Mouse (Mus musculus) kidney, adult 2 months (tissue): ENCODE data around the gene Tktl1. TPM values are rescaled to one million over a fixed set of nuclear protein-coding genes. Genes with fewer than 3 reads are reported as not detected.
A peak's percentile ranks its signal among the peaks of the same experiment; 100 is the strongest.

Source experiments
- DNase-seq: peaks from one replicate; pipeline ENCODE4 v3.0.0; 2021
- H3K27ac ChIP-seq: fragments of 200-500 bp; 2 replicates; pipeline ENCODE4 v1.5.1; 2012; ENCODE audit warnings: low read depth, low read length, control low read depth, inconsistent platforms; ENCODE audit not compliant: insufficient read depth
- H3K27me3 ChIP-seq: fragments of 200-500 bp; replicated peaks from 2 replicates; pipeline ENCODE4 v1.6.1; 2012; ENCODE audit warnings: mild to moderate bottlenecking, moderate library complexity, low read length, inconsistent platforms; ENCODE audit not compliant: control insufficient read depth, insufficient read depth
- H3K36me3 ChIP-seq: fragments of 200-500 bp; 2 replicates; pipeline ENCODE4 v1.6.1; 2012; ENCODE audit warnings: mild to moderate bottlenecking, moderate library complexity, low read length, inconsistent platforms; ENCODE audit not compliant: control insufficient read depth, insufficient read depth
- H3K4me1 ChIP-seq: fragments of 200-500 bp; 2 replicates; pipeline ENCODE4 v1.6.1; 2011; ENCODE audit warnings: low read length; ENCODE audit not compliant: control insufficient read depth, insufficient read depth
- H3K4me3 ChIP-seq: fragments of 200-500 bp; 2 replicates; pipeline ENCODE4 v1.5.1; 2011; ENCODE audit warnings: mild to moderate bottlenecking, low read depth, low read length, control low read depth; ENCODE audit not compliant: insufficient read depth
- CTCF ChIP-seq: fragments of 200-500 bp; conservative IDR thresholded peaks from 2 replicates; pipeline ENCODE4 v1.5.1; 2011; ENCODE audit warnings: low read depth, mild to moderate bottlenecking, control low read depth, low read length, moderate library complexity, mixed read lengths; ENCODE audit not compliant: insufficient read depth, insufficient read length
- POLR2A ChIP-seq: fragments of 200-500 bp; IDR thresholded peaks from one replicate; pipeline ENCODE4 v1.6.1; 2011; ENCODE audit warnings: low read depth, low read length, control low read depth
- WGBS: fragments of 180-500 bp; shearing (Covaris S2); methylation state at CpG from one replicate; pipeline ENCODE4 v1.1.7; 2018; 5-methylcytosine and 5-hydroxymethylcytosine counted together
- polyA plus RNA-seq: library from polyadenylated mRNA; depleted of rRNA; stranded (reverse); fragments of >200 nt; gene quantifications from 2 replicates; pipeline ENCODE4 v1.2.3, GENCODE M21; 2012; rRNA removed

The Tktl1 gene
- polyA plus RNA-seq, 1 experiment = not detected

- TF ChIP-seq CTCF (0 out of 2 replicates have a peak, but pooled peaks have one; percentile 4), POLR2A (peak; percentile 83)
- Histone ChIP-seq H3K4me1 (peaks cover 3% of the 10 kb centered on the region), H3K36me3 (no peaks in the 10 kb centered on the region), H3K4me3 (peak overlapping the region; percentile 71), H3K27me3 (no peaks in the 10 kb centered on the region), H3K27ac (peak overlapping the region; percentile 81)
- WGBS = under 1% methylated on average over 37 of the region's 38 CpGs
- peak; percentile 94 for DNase-seq
Measured at GRCm38 (mm10) chrX:74246213-74246681, 69.2 kb downstream of the Tktl1 start.

DNA sequence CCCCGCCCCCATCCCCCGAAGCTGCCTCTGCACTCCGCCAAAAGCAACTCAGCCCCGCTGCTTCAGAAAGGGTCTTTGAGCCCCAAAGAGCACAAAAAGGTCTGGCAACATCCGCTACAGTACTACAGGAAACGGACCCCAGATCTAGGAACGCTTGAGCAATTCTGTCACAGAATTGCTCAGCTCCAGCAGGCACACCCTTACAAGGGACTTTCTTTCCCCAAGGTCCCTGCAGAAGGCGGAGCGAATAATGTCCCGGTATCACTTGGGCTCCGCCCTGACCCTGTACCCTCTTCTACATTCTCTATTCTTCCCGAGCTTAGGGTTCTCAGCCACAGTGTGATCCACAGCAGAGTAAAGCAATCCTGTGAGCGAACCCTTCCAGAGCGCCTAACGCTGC lies 69.6 kb downstream of the Tktl1 start:
- no peaks in the 10 kb centered on the region for H3K27me3 ChIP-seq

GRCm38 (mm10) chrX:74248651-74249050 lies 71.6 kb downstream of the Tktl1 start:
- no peak for TF ChIP-seq POLR2A
- TF ChIP-seq CTCF = peak; percentile 59
- Histone ChIP-seq H3K4me1 (peaks cover 3% of the 10 kb centered on the region), H3K4me3 (peak overlapping the region; percentile 59), H3K27me3 (no peaks in the 10 kb centered on the region), H3K36me3 (no peaks in the 10 kb centered on the region), H3K27ac (peak overlapping the region; percentile 15; the same call in 1 of the 2 replicates)
- WGBS = 3% methylated on average over 3 of the region's 3 CpGs
- peak; percentile 63 for DNase-seq

More for the DNA sequence above, 69.6 kb downstream of the Tktl1 start:
- peaks cover 3% of the 10 kb centered on the region for H3K4me1 ChIP-seq
- WGBS = 1% methylated on average over 15 of the region's 15 CpGs
- peak overlapping the region; percentile 71 for H3K4me3 ChIP-seq
- no peak for DNase-seq
- no peak for TF ChIP-seq POLR2A
- no peak for TF ChIP-seq CTCF
- H3K27ac ChIP-seq = peak overlapping the region; percentile 91
- H3K36me3 ChIP-seq = no peaks in the 10 kb centered on the region

DNA sequence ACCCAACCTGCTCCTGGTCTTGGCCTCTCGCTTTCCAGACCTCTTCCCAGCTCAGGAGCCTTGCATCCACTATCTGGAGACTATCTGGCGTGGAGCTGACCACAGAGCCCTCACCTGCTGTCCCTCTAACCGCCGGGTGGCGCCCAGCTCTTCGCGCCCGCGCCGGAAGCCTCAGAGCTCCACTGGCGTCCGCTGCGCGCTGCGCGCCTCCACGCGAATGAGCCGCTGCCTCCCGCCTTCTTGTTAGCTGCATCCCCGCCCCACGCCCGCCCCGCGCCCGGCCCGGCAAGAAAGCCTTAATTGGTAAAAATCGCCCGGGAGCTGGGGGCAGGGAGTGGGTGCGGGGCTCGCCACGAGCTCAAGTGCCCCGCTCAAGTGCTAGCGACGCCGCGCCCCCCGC lies 72.6 kb downstream of the Tktl1 start, which contains the start of gene Flna:
Flna (minus strand) TSS at position 206 of the 400 bp plus-strand sequence.
- TF ChIP-seq POLR2A (no peak), CTCF (peak; percentile 37)
- H3K27ac ChIP-seq = peak within 1 kb of the TSS; percentile 20; the same call in 1 of the 2 replicates
- H3K36me3 ChIP-seq = no peaks in the 10 kb centered on the region
- WGBS = 1% methylated on average over 27 of the region's 38 CpGs
- peak within 1 kb of the TSS; percentile 59 for H3K4me3 ChIP-seq
- peaks cover 3% of the 10 kb centered on the region for H3K4me1 ChIP-seq
- H3K27me3 ChIP-seq = no peaks in the 10 kb centered on the region
- peak; percentile 72 for DNase-seq

- Histone ChIP-seq H3K36me3 (no peaks in the 10 kb centered on the region), H3K4me1 (peaks cover 5% of the 10 kb centered on the region), H3K27me3 (no peaks in the 10 kb centered on the region), H3K27ac (peak within 1 kb of the TSS; percentile 66), H3K4me3 (peak within 1 kb of the TSS; percentile 81)
- TF ChIP-seq CTCF (no peak), POLR2A (no peak)
- 10% methylated on average over 39 of the region's 39 CpGs for WGBS
- peak; percentile 97 for DNase-seq
Measured at GRCm38 (mm10) chrX:74254153-74254887, 77.3 kb downstream of the Tktl1 start, which contains the start of gene Emd. Gene Emd, plus strand, starts transcription at chrX:74254687.

GRCm38 (mm10) chrX:74254888-74255565 lies 78.0 kb downstream of the Tktl1 start:
- peak overlapping the region; percentile 66 for H3K27ac ChIP-seq
- no peaks in the 10 kb centered on the region for H3K36me3 ChIP-seq
- 3% methylated on average over 31 of the region's 31 CpGs for WGBS
- H3K27me3 ChIP-seq = no peaks in the 10 kb centered on the region
- TF ChIP-seq CTCF (no peak), POLR2A (no peak)
- H3K4me1 ChIP-seq = peaks cover 4% of the 10 kb centered on the region; the same call in 1 of the 2 replicates
- DNase-seq = no peak
- peak overlapping the region; percentile 81 for H3K4me3 ChIP-seq

GRCm38 (mm10) chrX:74257746-74258145 lies 80.7 kb downstream of the Tktl1 start:
- H3K36me3 ChIP-seq = no peaks in the 10 kb centered on the region
- WGBS = 92% methylated on average over 3 of the region's 3 CpGs
- DNase-seq = no peak
- no peak overlapping the region for H3K27ac ChIP-seq
- no peak for TF ChIP-seq CTCF
- TF ChIP-seq POLR2A = no peak
- H3K4me1 ChIP-seq = peaks cover 4% of the 10 kb centered on the region; the same call in 1 of the 2 replicates
- no peaks in the 10 kb centered on the region for H3K27me3 ChIP-seq
- no peak overlapping the region for H3K4me3 ChIP-seq

Other genes starting within 250 kb of the Tktl1 start
- gene Renbp, start 246.4 kb upstream of the Tktl1 start, polyA plus RNA-seq = 125 and 144 TPM in 2 replicates
- 34.3 and 37.3 TPM in 2 replicates for gene Hcfc1, start 210.9 kb upstream of the Tktl1 start, polyA plus RNA-seq
- gene Irak1, start 153.3 kb upstream of the Tktl1 start, polyA plus RNA-seq = 91.7 and 131 TPM in 2 replicates
- gene Opn1mw, start 49.8 kb upstream of the Tktl1 start, polyA plus RNA-seq = not detected in 2 replicates
- 6.8 and 7.0 TPM in 2 replicates for gene Mecp2, start 41.9 kb upstream of the Tktl1 start, polyA plus RNA-seq
- not detected in 2 replicates for gene Tex28, start 9.4 kb upstream of the Tktl1 start, polyA plus RNA-seq
- gene Flna, start 72.6 kb downstream of the Tktl1 start, polyA plus RNA-seq = 125 and 161 TPM in 2 replicates
- 41.1 and 45.2 TPM in 2 replicates for gene Emd, start 77.4 kb downstream of the Tktl1 start, polyA plus RNA-seq
- 1,301 and 1,460 TPM in 2 replicates for gene Rpl10, start 93.6 kb downstream of the Tktl1 start, polyA plus RNA-seq
- 79.6 and 104 TPM in 2 replicates for gene Taz, start 104.7 kb downstream of the Tktl1 start, polyA plus RNA-seq
- 26.0 and 26.1 TPM in 2 replicates for gene Dnase1l1, start 105.1 kb downstream of the Tktl1 start, polyA plus RNA-seq
- 382 and 458 TPM in 2 replicates for gene Atp6ap1, start 119.8 kb downstream of the Tktl1 start, polyA plus RNA-seq
- gene Gdi1, start 127.7 kb downstream of the Tktl1 start, polyA plus RNA-seq = 120 and 150 TPM in 2 replicates
- gene Fam50a, start 135.8 kb downstream of the Tktl1 start, polyA plus RNA-seq = 13.1 and 17.7 TPM in 2 replicates
- gene Plxna3, start 151.8 kb downstream of the Tktl1 start, polyA plus RNA-seq = 5.8 and 7.3 TPM in 2 replicates
- 78.3 and 81.7 TPM in 2 replicates for gene Lage3, start 176.4 kb downstream of the Tktl1 start, polyA plus RNA-seq
- 43.3 and 50.4 TPM in 2 replicates for gene Ubl4a, start 196.0 kb downstream of the Tktl1 start, polyA plus RNA-seq
- 13.9 and 17.4 TPM in 2 replicates for gene Slc10a3, start 196.1 kb downstream of the Tktl1 start, polyA plus RNA-seq
- gene Fam3a, start 216.0 kb downstream of the Tktl1 start, polyA plus RNA-seq = 47.1 and 53.5 TPM in 2 replicates
- 10.7 and 11.2 TPM in 2 replicates for gene Ikbkg, start 216.0 kb downstream of the Tktl1 start, polyA plus RNA-seq